Mouse (Mus musculus) testis, adult 2 months (tissue): Measurements from ENCODE around the gene Ddx46.

Source experiments
- CTCF ChIP-seq: fragments of 200-500 bp; IDR thresholded peaks from 2 replicates; pipeline ENCODE4 v1.5.1; 2012; ENCODE audit warnings: low read depth, mild to moderate bottlenecking, inconsistent platforms, low read length, moderate library complexity; ENCODE audit not compliant: control insufficient read depth, insufficient read depth, insufficient replicate concordance
- POLR2A ChIP-seq: fragments of 200-500 bp; IDR thresholded peaks from 2 replicates; pipeline ENCODE4 v1.6.1; 2012; ENCODE audit warnings: low read depth, mild to moderate bottlenecking, inconsistent platforms, low read length, moderate library complexity; ENCODE audit not compliant: control insufficient read depth

DNA sequence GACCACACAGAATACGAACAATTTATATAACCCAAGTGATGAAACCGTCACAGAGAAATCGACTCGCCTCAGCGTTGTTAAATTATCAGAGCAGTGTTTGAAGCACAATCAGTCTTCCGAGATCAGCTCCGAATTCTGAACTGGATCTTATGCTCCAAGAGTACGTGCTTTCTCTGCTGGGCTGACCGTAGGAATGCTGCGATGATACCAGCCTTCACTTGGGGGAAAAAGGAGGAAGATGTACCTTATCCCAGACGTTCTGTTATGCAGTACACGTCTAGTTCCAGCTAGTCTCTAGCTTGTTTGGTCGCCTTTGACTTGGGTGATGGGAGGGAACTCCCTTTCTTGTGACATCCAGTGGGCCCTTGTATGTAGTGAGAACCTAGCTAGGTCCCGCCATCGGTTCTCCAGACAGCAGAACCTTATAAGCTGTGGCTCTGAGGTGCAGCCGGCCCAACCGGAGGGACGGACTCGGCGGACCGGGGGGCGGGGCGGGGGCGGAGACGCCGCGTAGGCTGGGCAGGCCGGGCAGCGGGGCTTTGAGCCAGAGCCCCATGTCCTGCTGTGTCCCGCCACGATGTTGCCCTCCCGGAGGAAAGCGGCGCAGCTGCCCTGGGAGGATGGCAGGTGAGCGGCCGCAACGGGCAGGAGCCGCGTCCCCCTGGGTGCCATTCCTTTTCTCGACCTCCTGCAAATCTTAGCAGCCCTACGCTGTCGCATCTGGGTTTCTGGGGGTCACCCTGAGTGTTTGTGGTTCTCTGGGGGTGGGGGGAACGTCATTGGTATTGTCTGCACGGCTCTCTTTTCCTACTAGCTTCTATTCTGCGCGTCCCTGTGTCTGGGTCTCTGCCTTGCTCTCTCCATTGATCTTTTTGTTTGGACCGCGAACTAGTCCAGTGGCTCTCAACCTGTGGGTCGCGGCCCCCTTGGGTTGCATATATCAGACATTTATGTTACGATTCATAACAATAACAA is 35.0 kb upstream of the Ddx46 start, which contains the start of gene B4galt7:
- TF ChIP-seq POLR2A = peak; percentile 55
- no peak for TF ChIP-seq CTCF
